8 mouse cellular contexts compared by ENCODE assay signal in genomic region chr2:170837824-170838557, GRCm38 (mm10).
DNase-seq lines count a peak whose midpoint lies in the region; ATAC-seq lines count a peak whose summit lies in the region.
"Had no signal": no experiment of that assay in that cellular context is flagged by ENCODE, and none has a peak within 500 bp of the region (broad histone marks: within the 10 kb centered on the region; RNA-seq: fewer than 3 reads in every experiment).

No protein-coding gene starts in this region.

- H3K4me1 ChIP-seq in embryonic facial prominence, embryonic 11.5 days (ENCODE audit: control insufficient read depth, insufficient read depth, low read length) = no peaks in the 10 kb centered on the region
- H3K4me1 ChIP-seq in intestine, embryonic 15.5 days (replicated peaks) = no peaks in the 10 kb centered on the region
- H3K4me1 ChIP-seq: limb, embryonic 15.5 days had no signal

- WGBS in embryonic facial prominence, embryonic 11.5 days = 35% methylated on average over 12 of the region's 12 CpGs
- 58% methylated on average over 12 of the region's 12 CpGs for whole genome bisulfite sequencing in intestine, embryonic 15.5 days

- H3K9ac ChIP-seq in embryonic facial prominence, embryonic 11.5 days (replicated peaks; ENCODE audit: low read length) = no peak overlapping the region
- no peak overlapping the region for H3K9ac ChIP-seq in intestine, embryonic 15.5 days
- H3K9ac ChIP-seq: limb, embryonic 15.5 days had no signal

- H3K9me3 ChIP-seq in embryonic facial prominence, embryonic 11.5 days (replicated peaks; ENCODE audit: control insufficient read depth, low read length) = no peaks in the 10 kb centered on the region
- no peaks in the 10 kb centered on the region for H3K9me3 ChIP-seq in intestine, embryonic 15.5 days
- H3K9me3 ChIP-seq: limb, embryonic 15.5 days had no signal

- H3K36me3 ChIP-seq in embryonic facial prominence, embryonic 11.5 days (replicated peaks; ENCODE audit: control insufficient read depth, insufficient read depth, low read depth, low read length) = no peaks in the 10 kb centered on the region
- no peaks in the 10 kb centered on the region for H3K36me3 ChIP-seq in intestine, embryonic 15.5 days
- H3K36me3 ChIP-seq: limb, embryonic 15.5 days had no signal

- DNase-seq in adrenal gland, postnatal 10 days = peak; percentile 41
- DNase-seq in embryonic facial prominence, embryonic 11.5 days (ENCODE audit: low spot score) = peak; percentile 51
- peak; percentile 37 for DNase-seq in kidney, adult 9 months
- DNase-seq in mesoderm, embryonic 11.5 days (ENCODE audit: low read depth, low spot score) = peak; percentile 81

- no peaks in the 10 kb centered on the region for H3K27me3 ChIP-seq in embryonic facial prominence, embryonic 11.5 days (ENCODE audit: control insufficient read depth, insufficient read depth, low read length)
- H3K27me3 ChIP-seq in intestine, embryonic 15.5 days (replicated peaks) = no peaks in the 10 kb centered on the region
- H3K27me3 ChIP-seq: limb, embryonic 15.5 days had no signal

- no peak overlapping the region for H3K27ac ChIP-seq in embryonic facial prominence, embryonic 11.5 days (replicated peaks; ENCODE audit: low read depth, low read length)
- H3K27ac ChIP-seq in intestine, embryonic 15.5 days = no peak overlapping the region
- H3K27ac ChIP-seq: limb, embryonic 15.5 days had no signal

- H3K4me3 ChIP-seq in embryonic facial prominence, embryonic 11.5 days (ENCODE audit: low read depth, low read length) = no peak overlapping the region
- no peak overlapping the region for H3K4me3 ChIP-seq in intestine, embryonic 15.5 days (replicated peaks)
- H3K4me3 ChIP-seq: limb, embryonic 15.5 days had no signal

- ATAC-seq in embryonic facial prominence, embryonic 11.5 days (replicated peaks; ENCODE audit: insufficient number of reproducible peaks, low FRiP score, low TSS enrichment, low read depth) = peak; percentile 81
- no peak for ATAC-seq in CD4-positive, CD25-positive, alpha-beta regulatory T cell, adult 4 months
- no peak for ATAC-seq in intestine, embryonic 15.5 days
- no peak for ATAC-seq in monocyte, adult 5-6 weeks (replicated peaks; ENCODE audit: insufficient number of reproducible peaks, low FRiP score, low TSS enrichment, poor library complexity, severe bottlenecking)

- no peak overlapping the region for H3K4me2 ChIP-seq in embryonic facial prominence, embryonic 11.5 days (ENCODE audit: low read depth, low read length)
- H3K4me2 ChIP-seq in intestine, embryonic 15.5 days (replicated peaks) = no peak overlapping the region
- H3K4me2 ChIP-seq: limb, embryonic 15.5 days had no signal
